Mouse (Mus musculus) monocyte, adult 2 months (primary cell): Measurements from ENCODE around the gene Bmi1.

Experiments used
- DNase-seq, 2 experiments: peaks; one replicate each; pipeline ENCODE4 v3.0.0; 2022; ENCODE audit warnings: low spot score in 2 of 2, low read depth in 1 of 2

The Bmi1 gene

GRCm38 (mm10) chr2:18722208-18722830 is 45.5 kb downstream of the Bmi1 start:
- no peak for DNase-seq

DNA sequence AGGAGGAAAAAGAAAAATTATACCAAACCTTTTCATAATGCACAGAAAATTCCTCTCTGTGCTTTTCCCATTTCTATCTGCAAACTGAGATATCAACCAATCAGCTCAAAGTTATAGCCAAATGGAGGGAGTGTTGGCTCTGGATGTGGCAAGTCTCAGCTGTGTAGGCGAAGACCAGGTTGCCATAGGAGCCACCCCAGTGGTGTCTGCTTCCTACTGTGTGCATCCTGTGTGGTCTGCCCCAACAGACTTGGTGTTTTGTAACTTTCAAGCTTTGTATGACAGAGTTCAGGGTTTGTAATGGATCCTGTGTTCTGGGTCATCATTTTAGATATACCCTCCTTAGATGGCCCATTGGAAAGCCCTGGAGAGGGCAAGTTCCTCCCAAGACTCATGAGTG is 47.6 kb downstream of the Bmi1 start:
- no peak for DNase-seq

DNA sequence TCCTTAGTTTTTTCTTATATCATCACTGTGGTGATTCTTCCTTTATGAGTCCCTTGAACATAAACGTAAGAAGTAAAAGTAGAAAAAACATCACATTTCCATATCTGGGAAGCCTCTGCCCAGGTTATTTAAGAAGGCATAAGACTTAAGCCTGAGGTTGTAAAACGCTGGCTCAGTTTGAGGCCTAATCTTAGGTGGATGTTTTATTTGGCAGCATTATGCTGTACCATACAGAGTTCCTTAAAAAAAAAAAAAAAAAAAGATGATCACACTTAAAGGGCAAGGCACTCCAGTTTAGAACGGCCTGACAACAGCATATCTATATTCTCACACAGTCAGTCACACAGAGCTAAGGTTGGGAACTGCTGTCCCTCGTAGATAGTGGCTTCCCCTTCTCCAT is 49.1 kb downstream of the Bmi1 start:
- DNase-seq = no peak

- DNase-seq = no peak
Observed at GRCm38 (mm10) chr2:18731718-18732117, 54.9 kb downstream of the Bmi1 start.

GRCm38 (mm10) chr2:18734394-18735127 is 57.7 kb downstream of the Bmi1 start:
- no peak for DNase-seq
